Mouse (Mus musculus) urinary bladder, postnatal 4 days (tissue): Measurements from ENCODE around the gene Gbe1.

Source experiments
- DNase-seq, 2 experiments: peaks; one replicate each; pipeline ENCODE4 v3.0.0; 2021 to 2022; ENCODE audit warnings: low spot score in 2 of 2

Gbe1 gene

GRCm38 (mm10) chr16:70568341-70569265, 254.9 kb downstream of the Gbe1 start:
- DNase-seq, result no peak

DNA sequence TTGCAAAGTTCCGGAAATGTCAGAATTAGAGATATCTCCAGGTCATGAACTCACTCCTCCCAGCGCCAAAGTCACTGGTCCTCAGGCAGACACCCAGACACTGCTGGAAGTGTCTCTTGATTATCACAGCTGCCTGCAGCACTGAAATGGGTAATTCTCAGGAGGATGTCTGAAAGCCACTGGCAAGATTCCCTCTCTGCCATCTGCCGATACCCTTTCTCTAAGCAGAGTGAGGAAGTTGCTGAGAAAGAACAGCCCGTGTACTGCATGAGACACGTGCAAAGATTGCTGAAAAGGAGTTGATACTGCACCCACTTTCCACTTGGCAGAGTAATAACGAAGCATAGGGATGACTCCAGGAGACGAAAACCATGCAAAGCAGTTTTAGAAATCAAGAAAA, 272.2 kb downstream of the Gbe1 start:
- no peak for DNase-seq

- DNase-seq, result no peak
Observed at GRCm38 (mm10) chr16:70602326-70602725, 288.6 kb downstream of the Gbe1 start.

- DNase-seq, result no peak
Observed at GRCm38 (mm10) chr16:70608358-70608757, 294.6 kb downstream of the Gbe1 start.

- DNase-seq, result no peak
Observed at GRCm38 (mm10) chr16:70617691-70618090, 303.9 kb downstream of the Gbe1 start.

DNA sequence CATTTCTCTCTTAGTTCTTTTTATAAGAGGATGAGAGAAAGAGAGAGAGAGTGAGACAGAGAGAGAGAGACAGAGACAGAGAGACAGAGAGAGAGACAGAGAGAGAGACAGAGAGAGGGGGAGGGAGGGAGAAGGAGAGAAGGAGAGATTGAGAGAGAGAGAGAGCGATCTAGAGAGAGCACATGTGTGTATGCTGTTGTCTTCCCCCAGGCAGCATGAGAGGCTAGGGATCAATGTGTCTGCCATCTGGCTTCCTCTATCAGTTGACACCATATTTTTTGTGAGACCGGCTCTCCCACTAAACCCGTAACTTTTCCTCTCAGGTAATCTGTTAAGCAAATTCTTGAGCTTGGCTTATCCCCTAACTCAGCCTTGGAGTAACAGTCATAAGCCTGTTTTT, 304.4 kb downstream of the Gbe1 start:
- no peak for DNase-seq
